Mouse (Mus musculus) kidney, embryonic 14.5 days (tissue): ENCODE measurements around the gene Taf13. TPM values are rescaled to one million over a fixed set of nuclear protein-coding genes. Genes with fewer than 3 reads are reported as not detected.
"Not testable (repeated sequence)": the region's sequence is repeated elsewhere in the genome, so short reads cannot be mapped to it uniquely, and the experiment has no call there.

ENCODE experiments used
- ATAC-seq: fragments of 200-750 bp; cut with Nextera tagmentation; 2 replicates; pipeline ENCODE4 v1.8.0; 2017; ENCODE audit warnings: moderate number of reproducible peaks, mild to moderate bottlenecking, moderate TSS enrichment, moderate library complexity; ENCODE audit not compliant: low FRiP score, low TSS enrichment
- H3K27ac ChIP-seq: fragments of 300-500 bp; sonication (generic); 2 replicates; pipeline ENCODE4 v1.5.1; 2014; ENCODE audit warnings: low read depth, mild to moderate bottlenecking, low read length, moderate library complexity, mixed read lengths
- H3K27me3 ChIP-seq: fragments of 300-500 bp; sonication (generic); 2 replicates; pipeline ENCODE4 v1.6.1; 2014; ENCODE audit warnings: mild to moderate bottlenecking, low read length; ENCODE audit not compliant: control insufficient read depth, insufficient read depth
- H3K36me3 ChIP-seq: fragments of 300-500 bp; sonication (generic); 2 replicates; pipeline ENCODE4 v1.6.1; 2014; ENCODE audit warnings: low read length, mixed read lengths; ENCODE audit not compliant: control insufficient read depth, insufficient read depth
- H3K4me1 ChIP-seq: fragments of 300-500 bp; sonication (generic); 2 replicates; pipeline ENCODE4 v1.6.1; 2014; ENCODE audit warnings: low read length, mixed read lengths; ENCODE audit not compliant: control insufficient read depth, insufficient read depth
- H3K4me2 ChIP-seq: fragments of 300-500 bp; sonication (generic); replicated peaks from 2 replicates; pipeline ENCODE4 v1.6.1; 2014; ENCODE audit warnings: low read depth, mild to moderate bottlenecking, low read length
- H3K4me3 ChIP-seq: fragments of 300-500 bp; sonication (generic); 2 replicates; pipeline ENCODE4 v1.5.1; 2014; ENCODE audit warnings: mild to moderate bottlenecking, low read length
- H3K9ac ChIP-seq: fragments of 300-500 bp; sonication (generic); 2 replicates; pipeline ENCODE4 v1.6.1; 2014; ENCODE audit warnings: low read depth, mild to moderate bottlenecking, low read length, moderate library complexity
- H3K9me3 ChIP-seq: fragments of 300-500 bp; sonication (generic); 2 replicates; pipeline ENCODE4 v1.6.1; 2016; ENCODE audit warnings: low read length; ENCODE audit not compliant: control insufficient read depth
- WGBS: fragments of 180-500 bp; shearing (Covaris S2); extraction: QIAGEN DNeasy Blood & Tissue Kit; methylation state at CpG from one replicate; pipeline ENCODE4 v1.1.7; 2014; 5-methylcytosine and 5-hydroxymethylcytosine counted together
- polyA plus RNA-seq: library from polyadenylated mRNA; unstranded; fragments of >200 nt; fragmentation: Nextera tagmentation; extraction: Ambion mirVana; gene quantifications from 2 replicates; pipeline ENCODE4 v1.2.1, GENCODE M21; 2014

Gene Taf13
- polyA plus RNA-seq, 1 experiment from 2014 or later = 35.1 TPM

DNA sequence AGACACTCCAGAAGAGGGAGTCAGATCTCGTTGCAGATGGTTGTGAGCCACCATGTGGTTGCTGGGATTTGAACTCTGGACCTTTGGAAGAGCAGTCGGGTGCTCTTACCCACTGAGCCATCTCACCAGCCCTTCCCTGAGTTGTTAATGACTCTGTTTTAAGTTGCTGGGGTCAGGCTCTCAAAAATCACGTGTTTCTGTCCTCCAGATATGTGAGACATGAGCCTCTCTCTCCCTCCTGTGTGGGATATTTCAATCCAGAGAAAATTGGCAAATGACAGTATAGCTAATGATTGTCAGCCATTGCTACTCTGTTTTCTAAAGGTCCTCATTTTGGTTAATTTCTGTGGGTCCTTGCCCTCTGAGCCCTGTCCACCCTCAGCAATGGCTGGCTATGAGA, 1.9 kb upstream of the Taf13 start:
- ATAC-seq, H3K4me2 ChIP-seq, H3K36me3 ChIP-seq, H3K27me3 ChIP-seq, H3K9me3 ChIP-seq, H3K9ac ChIP-seq, H3K27ac ChIP-seq, H3K4me3 ChIP-seq: not testable (repeated sequence)
- 62% methylated on average over 3 of the region's 3 CpGs for WGBS
- H3K4me1 ChIP-seq = peaks cover 16% of the 10 kb centered on the region

DNA sequence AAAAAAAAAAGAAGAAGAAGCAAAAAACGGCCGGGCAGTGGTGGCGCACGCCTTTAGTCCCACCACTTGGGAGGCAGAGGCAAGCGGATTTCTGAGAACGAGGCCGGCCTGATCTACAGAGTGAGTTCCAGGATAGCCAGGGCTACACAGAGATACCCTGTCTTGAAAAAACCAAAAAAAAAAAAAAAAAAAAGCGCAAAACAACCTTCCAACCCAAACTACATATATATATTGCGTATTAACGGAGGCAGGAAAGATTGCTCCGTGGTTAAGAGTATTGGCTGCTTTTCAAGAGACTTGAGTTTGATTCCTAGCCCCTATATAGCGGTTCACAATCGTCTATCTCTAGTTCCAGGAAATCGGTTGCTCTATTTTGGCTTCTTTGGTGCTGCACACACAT, 685 bp upstream of the Taf13 start:
- no peaks in the 10 kb centered on the region for H3K9me3 ChIP-seq
- ATAC-seq = no peak
- peak overlapping the region; percentile 39 for H3K4me2 ChIP-seq
- 86% methylated on average over 14 of the region's 14 CpGs for WGBS
- H3K27ac ChIP-seq = no peak overlapping the region
- peaks cover 16% of the 10 kb centered on the region for H3K4me1 ChIP-seq
- H3K36me3 ChIP-seq = no peaks in the 10 kb centered on the region
- no peak overlapping the region for H3K9ac ChIP-seq
- no peaks in the 10 kb centered on the region for H3K27me3 ChIP-seq
- peak overlapping the region; percentile 62; the same call in 1 of the 2 replicates for H3K4me3 ChIP-seq

DNA sequence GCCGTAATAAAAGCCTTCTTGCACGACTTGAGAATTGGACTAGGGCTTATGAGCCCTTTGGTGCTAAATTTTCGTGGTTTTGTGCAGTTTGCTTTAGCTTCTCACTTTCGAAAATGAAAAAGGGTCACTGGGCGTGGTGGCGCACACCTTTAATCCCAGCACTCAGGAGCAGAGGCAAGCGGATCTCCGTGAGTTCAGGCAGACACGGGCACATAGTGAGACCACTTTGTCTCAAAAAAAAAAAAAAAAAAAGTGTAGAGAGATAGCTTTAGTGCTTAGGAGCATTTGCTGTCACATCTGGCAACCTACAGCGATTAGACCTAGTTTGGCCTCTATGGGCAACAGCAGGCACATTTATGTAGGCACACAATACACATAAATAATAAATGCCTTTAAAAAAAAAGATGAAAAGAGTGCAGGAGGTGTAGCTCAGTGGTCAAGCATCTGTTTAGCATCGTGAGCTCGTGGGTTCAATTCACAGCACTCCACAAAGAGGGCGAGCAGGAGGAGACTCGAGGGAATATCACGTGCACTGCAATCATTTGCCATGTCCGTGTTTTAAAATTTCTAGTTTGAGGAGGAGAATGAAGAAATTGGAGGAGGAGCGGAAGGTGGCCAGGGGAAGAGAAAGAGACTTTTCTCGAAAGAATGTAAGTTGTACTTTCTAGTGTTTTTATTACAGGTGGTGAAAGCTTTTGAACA, 962 bp downstream of the Taf13 start:
- no peak for ATAC-seq
- peak overlapping the region; percentile 68 for H3K9ac ChIP-seq
- no peaks in the 10 kb centered on the region for H3K27me3 ChIP-seq
- WGBS = 42% methylated on average over 18 of the region's 18 CpGs
- H3K4me3 ChIP-seq = peak overlapping the region; percentile 62
- no peaks in the 10 kb centered on the region for H3K9me3 ChIP-seq
- H3K27ac ChIP-seq = no peak overlapping the region
- H3K4me1 ChIP-seq = peaks cover 16% of the 10 kb centered on the region
- H3K4me2 ChIP-seq = peak overlapping the region; percentile 56
- H3K36me3 ChIP-seq = no peaks in the 10 kb centered on the region

DNA sequence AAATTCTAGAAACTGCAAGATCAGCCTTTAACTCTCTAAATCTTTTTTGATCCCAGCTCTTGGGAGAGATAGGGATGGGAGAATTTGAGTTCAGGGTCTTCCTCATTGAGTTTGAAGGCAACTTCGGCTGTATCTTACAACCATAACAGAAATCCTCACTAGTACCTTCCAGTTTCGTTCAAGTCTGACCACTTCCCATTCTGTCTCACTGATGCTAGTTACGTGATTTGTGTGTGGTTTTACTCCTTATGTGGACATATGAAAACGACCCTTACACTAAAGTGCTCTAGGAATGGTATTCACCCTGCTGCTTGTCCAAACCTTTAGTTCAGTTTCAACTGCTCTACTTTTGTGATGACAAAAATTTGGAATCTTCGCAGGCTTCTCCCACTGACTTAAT, 2.5 kb downstream of the Taf13 start:
- ATAC-seq = no peak
- no peak overlapping the region for H3K4me2 ChIP-seq
- H3K27me3 ChIP-seq = no peaks in the 10 kb centered on the region
- no peak overlapping the region for H3K4me3 ChIP-seq
- WGBS = 79% methylated on average over 5 of the region's 5 CpGs
- H3K27ac ChIP-seq = no peak overlapping the region
- no peaks in the 10 kb centered on the region for H3K36me3 ChIP-seq
- H3K4me1 ChIP-seq = peaks cover 16% of the 10 kb centered on the region
- H3K9me3 ChIP-seq = no peaks in the 10 kb centered on the region
- H3K9ac ChIP-seq = no peak overlapping the region

DNA sequence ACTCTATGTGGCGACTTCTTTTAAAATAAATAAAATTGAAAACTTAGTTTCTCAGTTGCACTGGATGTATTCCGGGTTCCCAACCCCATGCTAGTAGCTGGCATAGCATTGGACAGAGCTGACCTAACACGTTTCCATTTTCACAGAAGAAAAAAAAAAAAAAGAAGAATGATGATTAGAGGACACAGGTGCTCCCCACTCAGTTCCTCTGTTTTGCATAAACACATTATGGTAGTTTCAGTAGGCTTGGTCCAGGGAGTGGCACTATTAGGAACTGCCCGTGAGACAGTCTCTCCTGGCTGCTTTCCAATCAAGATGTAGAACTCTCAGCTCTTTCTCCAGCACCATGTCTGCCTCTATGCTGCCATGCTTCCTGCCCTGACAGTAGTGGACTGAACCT, 13.1 kb downstream of the Taf13 start:
- 90% methylated on average over 4 of the region's 4 CpGs for WGBS
- H3K4me2 ChIP-seq = no peak overlapping the region
- H3K27ac ChIP-seq = no peak overlapping the region

DNA sequence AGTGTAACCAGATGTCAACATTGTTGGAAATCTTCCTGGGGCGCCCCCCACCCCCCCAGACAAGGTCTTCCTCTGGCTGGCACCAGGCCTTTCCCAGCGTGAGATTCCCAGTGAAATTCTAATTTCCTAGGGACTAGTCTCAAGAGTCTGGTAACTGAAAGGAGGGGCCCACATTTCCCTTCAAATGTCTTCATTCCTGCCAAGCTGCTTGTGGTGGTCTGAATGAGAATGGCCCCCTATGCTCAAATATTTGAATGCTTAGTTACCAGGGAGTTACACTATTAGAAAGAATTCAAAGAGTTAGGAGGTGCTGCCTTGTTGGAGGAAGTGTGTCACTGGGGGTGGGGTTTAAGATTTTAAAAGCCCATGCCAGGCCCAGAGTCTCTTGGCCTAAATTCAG, 16.9 kb downstream of the Taf13 start:
- no peaks in the 10 kb centered on the region for H3K36me3 ChIP-seq
- H3K4me2 ChIP-seq = no peak overlapping the region
- no peak overlapping the region for H3K27ac ChIP-seq
- H3K4me1 ChIP-seq = no peaks in the 10 kb centered on the region
- H3K27me3 ChIP-seq = no peaks in the 10 kb centered on the region
- no peak for ATAC-seq
- H3K9me3 ChIP-seq = no peaks in the 10 kb centered on the region
- no peak overlapping the region for H3K4me3 ChIP-seq
- no peak overlapping the region for H3K9ac ChIP-seq
- 53% methylated on average over 2 of the region's 2 CpGs for WGBS

More for the DNA sequence above, 13.1 kb downstream of the Taf13 start:
- Histone ChIP-seq H3K27me3 (no peaks in the 10 kb centered on the region), H3K4me3 (no peak overlapping the region), H3K4me1 (no peaks in the 10 kb centered on the region), H3K36me3 (peaks cover 6% of the 10 kb centered on the region; the same call in 1 of the 2 replicates), H3K9me3 (no peaks in the 10 kb centered on the region), H3K9ac (no peak overlapping the region)
- no peak for ATAC-seq

DNA sequence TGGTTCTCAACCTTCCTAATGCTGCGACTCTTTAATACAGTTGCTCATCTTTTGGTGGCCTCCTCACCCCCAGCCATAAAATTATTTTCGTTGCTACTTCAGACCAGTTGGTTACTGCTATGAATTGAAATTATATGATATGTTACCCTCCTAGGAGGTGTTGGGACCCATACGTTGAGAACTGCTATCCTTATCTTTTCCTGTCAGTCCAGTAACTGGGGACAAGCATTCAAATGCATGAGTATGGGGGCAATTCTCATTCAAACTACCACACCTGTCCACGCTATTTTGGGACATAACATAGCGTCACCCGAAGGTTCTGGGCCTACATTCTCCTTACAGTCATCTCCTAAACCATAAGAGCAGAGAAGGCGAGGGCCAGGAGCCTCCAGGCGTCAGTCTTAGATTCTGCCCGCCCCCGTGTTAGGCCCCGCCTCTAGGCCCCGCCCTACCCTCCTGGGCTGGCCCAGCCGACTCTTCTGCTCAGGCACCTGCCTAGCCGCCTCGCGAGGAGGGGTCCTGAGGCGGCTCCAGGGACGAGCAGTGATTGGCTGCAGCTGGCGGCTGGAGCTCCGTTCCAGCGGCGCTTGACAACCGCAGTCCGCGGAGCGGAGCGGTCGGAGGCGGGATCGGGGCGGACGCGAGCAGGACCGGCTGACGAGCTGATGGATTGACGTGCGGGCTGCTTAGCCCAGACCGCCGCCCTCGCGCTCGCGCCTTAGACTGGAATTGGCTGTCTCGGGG, 19.5 kb downstream of the Taf13 start, which contains the start of gene Wdr47:
Gene Wdr47, plus strand, starts transcription at position 494 of the 744 bp plus-strand sequence.
- no peaks in the 10 kb centered on the region for H3K9me3 ChIP-seq
- ATAC-seq = peak; percentile 100
- H3K4me3 ChIP-seq = peak within 1 kb of the TSS; percentile 77

DNA sequence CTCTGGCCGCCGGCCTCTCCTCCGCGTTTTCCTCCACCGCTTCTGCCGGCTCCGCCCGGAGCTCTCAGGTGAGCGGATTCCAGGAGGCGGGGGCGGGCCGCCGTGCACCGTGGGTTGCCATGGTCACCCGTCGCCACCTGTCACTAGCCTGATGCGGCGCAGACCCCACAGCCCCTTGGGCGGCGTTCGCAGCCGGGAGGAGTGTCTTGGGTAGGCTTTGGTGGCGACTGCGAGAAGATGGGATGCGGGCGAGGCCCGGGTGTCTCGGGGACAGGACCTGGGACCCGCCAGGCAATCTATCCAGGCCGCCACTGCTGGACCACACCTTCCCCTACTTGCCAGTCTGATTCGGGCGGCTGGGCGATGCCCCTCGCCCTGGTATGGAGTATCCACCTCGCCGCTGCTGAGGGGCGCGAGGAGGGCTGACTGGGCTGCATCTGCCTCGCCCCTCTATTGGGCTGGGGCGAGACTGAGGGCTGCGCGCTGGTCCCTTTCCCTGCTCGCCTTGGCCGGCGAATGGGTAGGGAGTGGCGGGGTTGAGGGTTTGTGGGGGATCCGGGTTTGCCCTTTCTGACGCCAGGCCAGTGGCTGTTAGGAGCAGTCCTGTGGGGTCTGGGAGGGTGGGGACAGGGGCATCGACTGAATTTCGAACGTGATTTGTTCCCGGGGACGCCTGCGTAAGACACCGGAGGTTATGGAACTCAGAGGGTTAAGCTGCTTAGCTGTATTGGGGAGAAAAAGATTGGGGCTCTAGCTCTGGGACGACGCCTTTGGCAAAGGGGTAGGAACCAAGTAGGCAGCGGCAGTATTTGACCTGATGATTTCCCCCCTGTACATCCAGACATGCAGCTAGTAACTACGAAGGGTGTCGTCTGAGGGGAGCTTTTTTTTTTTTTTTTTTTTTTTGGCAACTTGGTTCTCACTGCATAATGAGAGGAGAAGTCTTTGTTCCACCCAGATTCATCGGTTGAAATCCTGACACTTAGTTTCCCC, 20.3 kb downstream of the Taf13 start:
- H3K9me3 ChIP-seq = no peaks in the 10 kb centered on the region
- 0 out of 2 replicates have a peak overlapping the region, but pooled peaks have one; percentile 33 for H3K27ac ChIP-seq
- H3K36me3 ChIP-seq = no peaks in the 10 kb centered on the region
- no peaks in the 10 kb centered on the region for H3K27me3 ChIP-seq
- peak; percentile 85 for ATAC-seq
- peak overlapping the region; percentile 77 for H3K4me3 ChIP-seq
- H3K9ac ChIP-seq = peak overlapping the region; percentile 72
- WGBS = under 1% methylated on average over 59 of the region's 61 CpGs
- H3K4me2 ChIP-seq = peak overlapping the region; percentile 99
- H3K4me1 ChIP-seq = no peaks in the 10 kb centered on the region

More for the DNA sequence above, 19.5 kb downstream of the Taf13 start, which contains the start of gene Wdr47:
- peak within 1 kb of the TSS; percentile 99 for H3K4me2 ChIP-seq
- no peaks in the 10 kb centered on the region for H3K27me3 ChIP-seq
- H3K36me3 ChIP-seq = no peaks in the 10 kb centered on the region
- no peaks in the 10 kb centered on the region for H3K4me1 ChIP-seq
- whole genome bisulfite sequencing = 6% methylated on average over 43 of the region's 44 CpGs
- H3K27ac ChIP-seq = 0 out of 2 replicates have a peak within 1 kb of the TSS, but pooled peaks have one; percentile 33
- H3K9ac ChIP-seq = peak within 1 kb of the TSS; percentile 72
